Mouse (Mus musculus) CH12.LX (cell line): ENCODE measurements at regions not wholly inside any gene's neighbourhood (a gene's known extent, or its start where the extent isn't known, plus 50 kb on each side); places are given as distances from the start of the nearest gene placed in this dataset.

Experiments
- BHLHE40 ChIP-seq: IDR thresholded peaks from 2 replicates; pipeline ENCODE4 v1.6.1; 2011; ENCODE audit warnings: mild to moderate bottlenecking, low read depth, low read length, improper control_type of control experiment
- CTCF ChIP-seq, 2 experiments: IDR thresholded peaks in 1 of 2; conservative IDR thresholded peaks in 1 of 2; 2 replicates each; pipeline ENCODE4 v1.5.1; 2011 to 2012; ENCODE audit warnings: low read depth in 2 of 2, low read length in 2 of 2, improper control_type of control experiment in 1 of 2, inconsistent platforms in 1 of 2, mild to moderate bottlenecking in 1 of 2, moderate library complexity in 1 of 2
- EP300 ChIP-seq: IDR thresholded peaks from 2 replicates; pipeline ENCODE4 v1.6.1; 2011; ENCODE audit warnings: low read length, improper control_type of control experiment
- KAT2A ChIP-seq: IDR thresholded peaks from 2 replicates; pipeline ENCODE4 v1.6.1; 2012; ENCODE audit warnings: low read length, improper control_type of control experiment, inconsistent platforms; ENCODE audit not compliant: insufficient replicate concordance
- MAX ChIP-seq: IDR thresholded peaks from 2 replicates; pipeline ENCODE4 v1.6.1; 2011; ENCODE audit warnings: low read length, improper control_type of control experiment
- MXI1 ChIP-seq: IDR thresholded peaks from 2 replicates; pipeline ENCODE4 v1.6.1; 2011; ENCODE audit warnings: mild to moderate bottlenecking, low read depth, low read length, improper control_type of control experiment
- MYC ChIP-seq: IDR thresholded peaks from 2 replicates; pipeline ENCODE4 v1.6.1; 2011; ENCODE audit warnings: low read depth, mild to moderate bottlenecking, improper control_type of control experiment, low read length
- POLR2A ChIP-seq: IDR thresholded peaks from 2 replicates; pipeline ENCODE4 v1.6.1; 2011; ENCODE audit warnings: low read depth, mild to moderate bottlenecking, improper control_type of control experiment, low read length
- SIN3A ChIP-seq: IDR thresholded peaks from 2 replicates; pipeline ENCODE4 v1.6.1; 2012; ENCODE audit warnings: low read length, improper control_type of control experiment, inconsistent platforms
- UBTF ChIP-seq: IDR thresholded peaks from 2 replicates; pipeline ENCODE4 v1.6.1; 2012; ENCODE audit warnings: low read depth, mild to moderate bottlenecking, inconsistent platforms, low read length, improper control_type of control experiment, moderate library complexity
- ZKSCAN1 ChIP-seq: IDR thresholded peaks from 2 replicates; pipeline ENCODE4 v1.6.1; 2012; ENCODE audit warnings: low read depth, inconsistent platforms, low read length, improper control_type of control experiment, borderline replicate concordance

DNA sequence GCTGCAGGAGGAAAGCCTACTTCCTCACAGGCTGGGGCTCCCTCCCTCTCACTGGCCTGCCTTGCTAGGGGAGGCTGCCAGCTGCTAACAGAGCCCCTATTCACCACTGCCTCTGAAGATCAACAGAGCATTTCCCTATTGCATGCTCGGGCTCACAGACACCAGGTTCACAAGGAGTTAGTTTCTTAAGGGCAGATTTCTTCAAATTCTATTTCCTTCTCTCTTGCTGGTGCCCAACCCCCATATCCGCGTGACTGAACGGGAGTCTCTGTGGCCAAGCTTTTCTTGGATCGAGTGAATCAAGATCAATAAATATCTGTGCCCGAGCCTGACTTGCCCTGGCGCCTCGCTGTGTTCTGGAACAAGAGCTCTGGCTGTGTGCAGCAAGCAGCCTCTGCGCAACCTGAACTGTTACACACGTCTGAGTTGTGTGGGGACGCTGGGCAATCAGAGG, 98.9 kb upstream of the Gdf10 start:
- TF ChIP-seq MYC (no peak), MXI1 (no peak), KAT2A (no peak), POLR2A (no peak), EP300 (no peak), CTCF (conservative IDR thresholded peaks at IDR 0.05 in 1 of 2, IDR thresholded peaks at IDR 0.05 in 1 of 2; ENCODE audit: low read depth in 2 of 2, low read length in 2 of 2) (no peak), BHLHE40 (no peak), SIN3A (no peak), UBTF (no peak), MAX (no peak), ZKSCAN1 (no peak)
